Mouse (Mus musculus): Measurements from ENCODE around the gene Smoc2. TPM values are rescaled to one million over a fixed set of nuclear protein-coding genes. Genes with fewer than 3 reads are reported as not detected.

Smoc2 gene
- polyA plus RNA-seq, 1 experiment from 2014 or later: not detected

GRCm38 (mm10) chr17:14349086-14349814 is 69.9 kb downstream of the Smoc2 start:
- WGBS (ENCODE audit: missing documents): 90% methylated on average over 6 of the region's 6 CpGs
- Histone ChIP-seq H3K4me3 (ENCODE audit: inconsistent target) (no peak overlapping the region), H3K27ac (no peak overlapping the region), H3K36me3 (ENCODE audit: inconsistent target) (no peaks in the 10 kb centered on the region), H3K79me2 (ENCODE audit: inconsistent target) (no peaks in the 10 kb centered on the region)

GRCm38 (mm10) chr17:14353219-14354079 is 74.1 kb downstream of the Smoc2 start:
- Histone ChIP-seq H3K4me3 (ENCODE audit: inconsistent target) (no peak overlapping the region), H3K79me2 (ENCODE audit: inconsistent target) (no peaks in the 10 kb centered on the region), H3K27ac (no peak overlapping the region), H3K36me3 (ENCODE audit: inconsistent target) (no peaks in the 10 kb centered on the region)
- WGBS (ENCODE audit: missing documents): 77% methylated on average over 10 of the region's 10 CpGs

GRCm38 (mm10) chr17:14361511-14361910 is 82.2 kb downstream of the Smoc2 start:
- whole genome bisulfite sequencing (ENCODE audit: missing documents): no CpG with 5 or more reads among the region's 1 CpGs
- Histone ChIP-seq H3K27ac (no peak overlapping the region), H3K79me2 (ENCODE audit: inconsistent target) (no peaks in the 10 kb centered on the region), H3K4me3 (ENCODE audit: inconsistent target) (no peak overlapping the region), H3K36me3 (ENCODE audit: inconsistent target) (no peaks in the 10 kb centered on the region)

GRCm38 (mm10) chr17:14370476-14370875 is 91.2 kb downstream of the Smoc2 start:
- no peak overlapping the region for H3K27ac ChIP-seq
- 89% methylated on average over 5 of the region's 5 CpGs for WGBS (ENCODE audit: missing documents)
- H3K36me3 ChIP-seq (ENCODE audit: inconsistent target): no peaks in the 10 kb centered on the region
- H3K79me2 ChIP-seq (ENCODE audit: inconsistent target): no peaks in the 10 kb centered on the region
- H3K4me3 ChIP-seq (ENCODE audit: inconsistent target): no peak overlapping the region

- WGBS (ENCODE audit: missing documents): 49% methylated on average over 6 of the region's 6 CpGs
Measured at GRCm38 (mm10) chr17:14371606-14372005, 92.3 kb downstream of the Smoc2 start.

GRCm38 (mm10) chr17:14372324-14373145 is 93.2 kb downstream of the Smoc2 start:
- H3K79me2 ChIP-seq (ENCODE audit: inconsistent target): no peaks in the 10 kb centered on the region
- H3K27ac ChIP-seq: no peak overlapping the region
- no peaks in the 10 kb centered on the region for H3K36me3 ChIP-seq (ENCODE audit: inconsistent target)
- 89% methylated on average over 23 of the region's 25 CpGs for WGBS (ENCODE audit: missing documents)
- no peak overlapping the region for H3K4me3 ChIP-seq (ENCODE audit: inconsistent target)

More at GRCm38 (mm10) chr17:14371606-14372005, 92.3 kb downstream of the Smoc2 start:
- H3K79me2 ChIP-seq (ENCODE audit: inconsistent target): no peaks in the 10 kb centered on the region
- no peaks in the 10 kb centered on the region for H3K36me3 ChIP-seq (ENCODE audit: inconsistent target)
- no peak overlapping the region for H3K4me3 ChIP-seq (ENCODE audit: inconsistent target)
- H3K27ac ChIP-seq: no peak overlapping the region

- 86% methylated on average over 17 of the region's 17 CpGs for WGBS (ENCODE audit: missing documents)
- no peak overlapping the region for H3K4me3 ChIP-seq (ENCODE audit: inconsistent target)
Measured at GRCm38 (mm10) chr17:14378692-14379446, 99.6 kb downstream of the Smoc2 start.

GRCm38 (mm10) chr17:14379518-14379917 is 100.2 kb downstream of the Smoc2 start:
- Histone ChIP-seq H3K27ac (no peak overlapping the region), H3K4me3 (ENCODE audit: inconsistent target) (no peak overlapping the region), H3K79me2 (ENCODE audit: inconsistent target) (no peaks in the 10 kb centered on the region), H3K36me3 (ENCODE audit: inconsistent target) (no peaks in the 10 kb centered on the region)
- 85% methylated on average over 2 of the region's 2 CpGs for WGBS (ENCODE audit: missing documents)

More at GRCm38 (mm10) chr17:14378692-14379446, 99.6 kb downstream of the Smoc2 start:
- Histone ChIP-seq H3K27ac (no peak overlapping the region), H3K36me3 (ENCODE audit: inconsistent target) (no peaks in the 10 kb centered on the region), H3K79me2 (ENCODE audit: inconsistent target) (no peaks in the 10 kb centered on the region)

GRCm38 (mm10) chr17:14379966-14380365 is 100.7 kb downstream of the Smoc2 start:
- H3K79me2 ChIP-seq (ENCODE audit: inconsistent target): no peaks in the 10 kb centered on the region
- 88% methylated on average over 3 of the region's 3 CpGs for WGBS (ENCODE audit: missing documents)
- no peaks in the 10 kb centered on the region for H3K36me3 ChIP-seq (ENCODE audit: inconsistent target)
- H3K27ac ChIP-seq: no peak overlapping the region
- H3K4me3 ChIP-seq (ENCODE audit: inconsistent target): no peak overlapping the region

- WGBS (ENCODE audit: missing documents): 93% methylated on average over 12 of the region's 12 CpGs
- H3K36me3 ChIP-seq (ENCODE audit: inconsistent target): no peaks in the 10 kb centered on the region
- H3K79me2 ChIP-seq (ENCODE audit: inconsistent target): no peaks in the 10 kb centered on the region
- no peak overlapping the region for H3K27ac ChIP-seq
- no peak overlapping the region for H3K4me3 ChIP-seq (ENCODE audit: inconsistent target)
Measured at GRCm38 (mm10) chr17:14380526-14380925, 101.2 kb downstream of the Smoc2 start.

- H3K79me2 ChIP-seq (ENCODE audit: inconsistent target): no peaks in the 10 kb centered on the region
- no peak overlapping the region for H3K4me3 ChIP-seq (ENCODE audit: inconsistent target)
- no peak overlapping the region for H3K27ac ChIP-seq
- H3K36me3 ChIP-seq (ENCODE audit: inconsistent target): no peaks in the 10 kb centered on the region
- WGBS (ENCODE audit: missing documents): 53% methylated on average over 7 of the region's 7 CpGs
Measured at GRCm38 (mm10) chr17:14381482-14381881, 102.2 kb downstream of the Smoc2 start.

- H3K27ac ChIP-seq: no peak overlapping the region
- H3K4me3 ChIP-seq (ENCODE audit: inconsistent target): no peak overlapping the region
- WGBS (ENCODE audit: missing documents): 89% methylated on average over 4 of the region's 4 CpGs
- H3K36me3 ChIP-seq (ENCODE audit: inconsistent target): no peaks in the 10 kb centered on the region
- H3K79me2 ChIP-seq (ENCODE audit: inconsistent target): no peaks in the 10 kb centered on the region
Measured at GRCm38 (mm10) chr17:14383981-14384380, 104.7 kb downstream of the Smoc2 start.

- 86% methylated on average over 6 of the region's 6 CpGs for WGBS (ENCODE audit: missing documents)
- H3K4me3 ChIP-seq (ENCODE audit: inconsistent target): no peak overlapping the region
- H3K36me3 ChIP-seq (ENCODE audit: inconsistent target): no peaks in the 10 kb centered on the region
- H3K79me2 ChIP-seq (ENCODE audit: inconsistent target): no peaks in the 10 kb centered on the region
- no peak overlapping the region for H3K27ac ChIP-seq
Measured at GRCm38 (mm10) chr17:14384980-14385379, 105.7 kb downstream of the Smoc2 start.

- Histone ChIP-seq H3K27ac (no peak overlapping the region), H3K79me2 (ENCODE audit: inconsistent target) (no peaks in the 10 kb centered on the region)
- WGBS (ENCODE audit: missing documents): 55% methylated on average over 6 of the region's 6 CpGs
Measured at GRCm38 (mm10) chr17:14387261-14387660, 108.0 kb downstream of the Smoc2 start.

More at GRCm38 (mm10) chr17:14387261-14387660, 108.0 kb downstream of the Smoc2 start:
- Histone ChIP-seq H3K4me3 (ENCODE audit: inconsistent target) (no peak overlapping the region), H3K36me3 (ENCODE audit: inconsistent target) (no peaks in the 10 kb centered on the region)

All from macrophage (primary cell).